Mouse (Mus musculus) heart, adult 9 months (tissue): ENCODE results near the gene Csrp2.

Experiments used
- DNase-seq, 2 experiments: peaks; one replicate each; pipeline ENCODE4 v3.0.0; 2022; ENCODE audit warnings: low spot score in 2 of 2

Csrp2 gene

DNA sequence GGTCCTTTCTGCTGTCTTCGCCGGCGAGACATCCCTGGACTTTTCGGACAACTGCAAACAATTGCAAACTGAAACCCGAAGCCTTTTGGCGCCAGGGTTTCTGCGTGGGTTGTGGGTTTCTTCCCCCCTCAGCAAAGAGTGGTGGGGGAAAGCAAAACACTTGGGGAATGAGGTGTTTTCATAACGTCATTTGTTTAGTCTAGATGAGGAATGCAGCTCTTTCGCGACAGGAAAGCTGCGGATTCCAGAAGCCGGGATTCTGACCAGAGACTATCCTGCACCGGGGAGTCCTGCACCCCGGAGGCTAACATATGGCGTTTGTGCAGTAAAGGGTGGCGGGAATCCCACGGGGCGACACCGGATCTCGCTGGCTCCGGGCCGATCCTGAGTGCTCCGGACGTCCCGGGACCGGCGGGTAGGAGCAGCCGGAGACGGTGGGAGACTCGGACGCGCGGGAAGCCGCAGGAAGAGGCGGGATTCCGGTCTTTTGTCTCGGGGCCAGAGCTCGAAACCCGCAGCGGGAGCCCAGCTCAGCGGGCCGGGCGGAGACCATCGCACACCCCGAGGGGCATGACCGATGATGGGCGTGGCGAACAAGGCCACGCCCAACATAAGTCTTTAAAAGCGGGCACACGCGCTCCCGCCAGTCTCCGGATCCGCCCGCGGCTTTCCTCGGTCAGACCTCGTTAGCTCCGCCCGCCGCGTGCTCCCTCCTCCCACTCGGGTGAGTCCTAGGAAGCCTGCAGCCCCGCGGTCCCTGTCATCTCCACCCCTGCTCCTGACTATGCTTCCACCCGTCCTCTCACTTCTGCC lies at the start of gene Csrp2:
Gene Csrp2 (plus strand): TSS at position 259 of the 813 bp plus-strand sequence.
- peak; percentile 90 to 91 for DNase-seq

DNA sequence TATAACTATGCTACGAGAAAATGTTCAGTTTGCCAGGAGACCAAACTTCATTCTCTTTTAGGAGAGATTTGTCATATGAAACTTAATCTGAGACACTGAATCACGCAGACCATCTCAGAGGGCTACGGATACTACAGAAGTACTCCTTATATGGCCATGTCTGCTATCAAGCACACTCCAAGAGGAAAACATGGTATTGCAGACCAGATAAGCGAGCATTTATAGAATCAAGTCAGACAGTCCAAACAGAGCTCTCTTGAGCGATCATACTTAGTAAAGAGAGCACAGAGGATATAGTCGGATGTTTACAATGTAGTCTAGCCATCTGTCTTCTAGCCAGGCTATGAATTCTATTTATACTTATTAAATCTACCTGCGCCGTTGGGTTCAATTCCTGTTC lies 44.7 kb upstream of the Csrp2 start:
- no peak for DNase-seq

DNA sequence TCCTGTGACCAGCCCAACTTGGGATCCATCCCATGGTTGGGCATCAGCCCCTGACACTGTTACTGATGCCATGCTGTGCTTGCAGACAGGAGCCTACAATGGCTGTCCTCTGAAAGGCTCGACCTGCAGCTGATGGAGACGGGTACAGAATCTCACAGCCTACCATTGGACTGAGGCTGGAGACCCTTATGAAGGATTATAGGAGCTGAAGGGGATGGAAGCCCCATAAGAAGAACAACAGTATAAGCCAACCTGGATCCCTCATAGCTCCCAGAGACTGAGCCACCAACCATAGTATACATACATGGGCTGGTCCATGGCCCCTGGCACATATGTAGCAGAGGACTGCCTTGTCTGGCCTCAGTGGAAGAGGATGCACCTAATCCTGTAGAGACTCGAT lies 42.6 kb upstream of the Csrp2 start:
- DNase-seq = no peak

GRCm38 (mm10) chr10:110877851-110878250 lies 41.7 kb upstream of the Csrp2 start:
- DNase-seq = no peak

- no peak for DNase-seq
Measured at GRCm38 (mm10) chr10:110878641-110879040, 40.9 kb upstream of the Csrp2 start.

- DNase-seq = peak; percentile 27 to 48
Measured at GRCm38 (mm10) chr10:110879426-110880066, 40.0 kb upstream of the Csrp2 start.

GRCm38 (mm10) chr10:110881346-110881745 lies 38.2 kb upstream of the Csrp2 start:
- DNase-seq = no peak

DNA sequence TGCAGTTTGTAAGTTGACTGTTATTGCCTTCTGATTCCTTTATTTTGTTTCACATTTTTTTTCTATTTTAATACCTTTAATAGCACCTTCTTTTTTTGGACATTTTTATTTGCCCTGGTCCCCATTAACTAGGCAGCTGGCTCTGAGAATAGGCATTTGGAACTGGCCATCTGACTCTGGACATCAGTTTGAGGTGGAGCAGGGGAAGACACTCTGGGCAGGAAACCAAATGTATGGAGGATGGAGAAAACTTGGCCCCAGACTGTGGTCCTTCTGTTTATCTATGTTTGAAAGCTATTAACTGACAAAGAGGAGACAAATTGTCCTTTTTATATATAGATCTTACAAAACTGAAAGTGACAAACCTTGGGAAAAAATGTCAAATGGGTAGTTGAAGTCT lies 36.9 kb upstream of the Csrp2 start:
- no peak for DNase-seq

GRCm38 (mm10) chr10:110890656-110891272 lies 28.8 kb upstream of the Csrp2 start:
- DNase-seq = no peak

DNA sequence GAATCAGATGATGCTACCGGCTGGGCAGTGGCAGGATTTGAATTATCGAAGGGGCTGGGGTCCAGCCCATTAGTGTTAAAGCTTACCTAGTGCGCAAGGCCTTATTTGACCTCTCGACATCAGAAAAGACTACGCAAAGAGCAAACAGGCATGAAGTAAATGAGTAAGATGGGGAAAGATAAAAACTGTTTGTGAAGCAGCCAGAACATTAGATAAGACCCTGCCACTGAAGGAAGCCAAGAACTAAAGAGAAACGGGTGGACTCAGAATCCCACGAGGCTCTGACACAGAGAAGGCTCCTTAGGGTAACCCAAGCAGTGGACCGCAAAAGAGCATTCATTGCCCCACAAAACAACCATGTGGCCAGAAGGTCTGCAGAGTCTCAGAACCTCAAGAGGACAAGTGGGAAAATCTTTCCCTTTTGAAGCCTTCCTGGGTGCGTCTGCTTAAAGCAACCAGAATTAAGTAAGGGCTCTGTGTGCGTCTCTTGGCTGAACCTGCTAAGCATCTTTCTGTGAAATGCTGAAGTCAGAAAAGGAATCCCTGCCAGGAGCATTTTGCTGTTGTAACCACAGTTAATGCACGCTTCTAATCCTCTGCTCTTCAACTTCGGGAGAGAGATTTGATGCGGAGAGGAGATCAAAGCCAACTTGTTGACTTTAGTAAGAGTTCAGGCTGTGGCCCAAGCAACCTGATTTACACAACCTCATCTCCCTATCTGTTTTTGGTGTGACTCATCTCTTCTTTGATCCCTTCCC lies 19.7 kb upstream of the Csrp2 start:
- DNase-seq = peak; percentile 25 to 35

DNA sequence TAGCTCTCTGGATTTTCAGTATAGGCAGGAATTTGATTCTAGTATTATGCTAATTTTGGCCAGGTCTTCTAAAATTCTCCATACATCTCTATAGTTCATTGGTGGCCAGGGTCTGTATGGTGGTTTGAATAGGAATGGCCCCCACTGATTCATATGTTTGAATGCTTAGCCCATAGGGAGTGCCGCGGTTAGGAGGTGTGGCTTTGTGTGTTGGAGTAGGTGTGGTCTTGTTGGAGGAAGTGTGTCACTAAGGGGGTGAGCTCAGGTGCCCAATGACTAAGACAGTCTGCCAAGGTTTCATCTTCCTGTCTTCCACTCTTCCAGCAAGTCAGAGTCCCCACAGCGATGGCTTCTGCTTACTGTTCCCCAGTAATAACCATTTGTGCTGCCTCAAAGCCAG lies 15.7 kb upstream of the Csrp2 start:
- no peak for DNase-seq

DNA sequence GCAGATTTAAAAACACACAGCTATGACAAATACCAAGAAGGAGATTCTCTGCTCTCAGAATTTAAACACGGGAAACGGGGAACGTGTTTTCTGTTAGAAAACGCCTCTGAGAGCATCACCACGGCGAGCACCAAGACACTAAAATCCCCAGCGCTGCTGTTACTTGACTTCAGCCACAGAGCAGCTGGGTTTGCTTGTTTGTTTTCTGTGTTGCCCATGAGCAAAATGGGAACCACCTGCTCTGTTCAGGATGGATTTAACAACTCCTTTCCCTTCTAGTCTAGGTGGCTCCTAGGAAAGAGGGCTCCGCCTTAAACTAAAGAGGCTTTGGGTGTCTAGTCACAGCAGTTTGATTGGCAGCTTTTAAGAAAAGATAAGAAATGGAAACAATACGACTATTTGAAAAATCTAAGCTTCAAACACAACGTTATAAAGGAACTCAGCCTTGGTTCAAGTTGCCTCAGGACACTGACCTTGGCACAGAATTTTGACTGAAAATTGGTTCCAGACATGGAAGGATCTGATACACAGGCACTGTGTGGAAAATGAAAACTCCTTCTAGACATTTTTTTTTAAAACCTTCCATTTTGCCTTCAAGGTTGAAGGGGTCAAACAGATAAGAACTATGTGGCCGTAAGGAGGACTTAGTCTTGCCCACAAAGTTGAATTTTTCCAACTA lies 2.8 kb upstream of the Csrp2 start:
- no peak for DNase-seq

- DNase-seq = no peak
Measured at GRCm38 (mm10) chr10:110917521-110917920, 2.1 kb upstream of the Csrp2 start.

DNA sequence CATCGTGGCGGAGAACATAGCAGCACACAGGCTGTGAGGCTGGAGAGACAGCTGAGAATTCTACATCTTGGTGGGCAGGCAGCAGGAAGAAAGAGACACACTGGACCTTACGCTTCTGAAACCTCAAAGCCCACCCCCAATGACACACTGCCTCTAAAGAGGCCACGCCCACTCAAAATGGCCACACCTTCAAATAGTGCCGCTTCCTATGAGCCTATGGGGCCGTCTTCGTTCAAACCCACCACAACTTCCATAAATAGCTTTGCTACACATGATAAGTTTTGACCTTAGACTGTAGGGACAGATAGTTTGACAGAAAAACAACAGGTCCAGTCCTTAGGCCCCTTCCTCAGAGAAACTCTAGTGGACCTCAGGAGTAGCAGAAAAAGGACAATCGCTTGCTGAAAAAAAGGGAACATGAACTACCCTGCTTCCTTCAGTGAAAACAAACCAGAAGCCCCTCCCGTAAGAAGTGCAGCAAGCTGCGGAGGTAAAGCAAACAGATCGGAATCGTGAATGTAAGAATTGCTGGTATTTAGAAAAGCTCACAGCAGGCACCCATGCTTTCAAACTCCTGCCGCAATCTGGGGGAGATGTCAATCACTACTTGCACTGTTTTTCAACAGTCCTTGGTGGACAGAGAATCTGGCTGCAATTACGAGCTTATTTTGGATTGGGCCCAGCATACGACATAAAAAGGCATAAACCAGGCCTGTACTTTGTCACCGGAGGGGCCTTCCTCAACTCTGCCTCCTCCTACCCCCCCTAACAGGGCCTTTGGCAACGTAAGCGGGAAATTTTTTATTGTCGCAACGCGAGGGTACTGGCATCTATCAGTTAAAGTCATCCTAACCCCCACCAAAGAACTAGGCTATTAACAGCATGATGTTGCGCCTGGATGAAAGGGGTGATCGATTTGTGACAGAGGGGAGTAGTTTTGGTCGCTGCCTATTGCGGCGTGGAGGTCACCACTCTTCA lies 886 bp upstream of the Csrp2 start:
- DNase-seq = peak; percentile 39 to 57

DNA sequence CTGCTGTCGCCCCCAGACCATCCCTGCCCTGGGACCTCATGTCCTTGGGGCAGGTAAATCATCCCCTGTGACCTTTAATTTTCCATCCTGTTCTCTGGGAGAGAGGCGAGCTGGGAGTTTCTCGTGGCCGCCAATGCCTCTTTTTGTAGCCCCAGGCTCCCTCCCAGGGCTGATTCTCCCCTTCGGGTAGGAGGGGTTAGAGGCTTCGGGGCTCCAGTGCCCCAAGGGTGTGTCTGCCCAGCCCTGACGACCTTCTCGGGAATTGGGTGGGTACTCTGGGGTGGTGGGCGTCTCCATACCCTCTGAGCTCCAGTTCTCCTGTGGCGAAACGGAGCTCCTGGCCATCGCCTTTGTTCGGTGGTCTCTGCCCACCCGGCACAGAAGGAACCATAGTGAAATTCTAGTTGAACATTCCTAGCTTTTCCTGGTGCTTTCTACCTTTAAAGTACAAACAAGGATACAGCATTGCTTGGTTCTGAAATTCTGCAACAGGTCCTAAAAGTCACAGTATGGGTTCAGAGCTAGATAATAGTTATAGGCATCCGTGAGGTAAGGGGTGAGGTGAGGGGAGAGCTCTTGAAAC lies 870 bp downstream of the Csrp2 start:
- no peak for DNase-seq

DNA sequence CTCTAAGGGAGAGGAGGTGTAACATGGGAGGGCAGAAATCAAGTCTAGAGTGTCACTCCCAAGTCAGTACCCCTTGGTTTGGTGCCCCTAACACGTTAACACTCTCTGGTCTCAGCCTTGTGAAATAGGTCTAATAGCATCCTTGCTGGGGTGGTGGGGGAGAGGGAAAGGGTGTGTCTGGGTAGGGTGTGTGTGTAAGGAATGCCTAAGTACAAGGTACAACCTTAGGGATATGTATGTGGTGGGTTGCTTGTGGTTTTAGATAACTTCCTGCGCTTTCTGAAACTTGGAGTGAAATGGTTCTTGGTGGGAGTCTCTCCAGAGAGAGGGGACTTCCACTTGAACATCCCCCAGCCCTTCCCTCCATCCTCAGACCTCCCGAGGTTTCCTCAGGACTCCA lies 2.3 kb downstream of the Csrp2 start:
- DNase-seq = no peak

GRCm38 (mm10) chr10:110922612-110923011 lies 3.0 kb downstream of the Csrp2 start:
- no peak for DNase-seq

- DNase-seq = peak; percentile 52 to 71
Measured at GRCm38 (mm10) chr10:110927491-110927890, 7.9 kb downstream of the Csrp2 start.

- no peak for DNase-seq
Measured at GRCm38 (mm10) chr10:110929756-110930155, 10.2 kb downstream of the Csrp2 start.
